Mouse (Mus musculus) midbrain, embryonic 11.5 days (tissue): ENCODE measurements around the gene Tuba3a. TPM values are rescaled to one million over a fixed set of nuclear protein-coding genes. Genes with fewer than 3 reads are reported as not detected.
"Not testable (repeated sequence)": the region's sequence is repeated elsewhere in the genome, so short reads cannot be mapped to it uniquely, and the experiment has no call there.

ENCODE experiments used
- ATAC-seq: fragments of 200-750 bp; cut with Nextera tagmentation; 2 replicates; pipeline ENCODE4 v1.8.0; 2017; ENCODE audit warnings: moderate TSS enrichment, moderate library complexity; ENCODE audit not compliant: low FRiP score
- DNase-seq: peaks from one replicate; pipeline ENCODE4 v3.0.0; 2015; ENCODE audit warnings: low spot score; ENCODE audit errors: missing footprints
- H3K27ac ChIP-seq: fragments of 300-500 bp; sonication (generic); 2 replicates; pipeline ENCODE4 v1.5.1; 2014; ENCODE audit warnings: low read depth, low read length
- H3K27me3 ChIP-seq: fragments of 300-500 bp; sonication (generic); 2 replicates; pipeline ENCODE4 v1.6.1; 2014; ENCODE audit warnings: mild to moderate bottlenecking, low read length, moderate library complexity, mixed read lengths; ENCODE audit not compliant: control insufficient read depth, insufficient read depth
- H3K36me3 ChIP-seq: fragments of 300-500 bp; sonication (generic); 2 replicates; pipeline ENCODE4 v1.6.1; 2014; ENCODE audit warnings: mild to moderate bottlenecking, low read length, moderate library complexity, mixed read lengths; ENCODE audit not compliant: control insufficient read depth, insufficient read depth
- H3K4me1 ChIP-seq: fragments of 300-500 bp; sonication (generic); 2 replicates; pipeline ENCODE4 v1.6.1; 2014; ENCODE audit warnings: low read length; ENCODE audit not compliant: control insufficient read depth, insufficient read depth
- H3K4me2 ChIP-seq: fragments of 300-500 bp; sonication (generic); 2 replicates; pipeline ENCODE4 v1.6.1; 2014; ENCODE audit warnings: mild to moderate bottlenecking, moderate library complexity
- H3K4me3 ChIP-seq: fragments of 300-500 bp; sonication (generic); 2 replicates; pipeline ENCODE4 v1.5.1; 2014; ENCODE audit warnings: low read depth, low read length
- H3K9ac ChIP-seq: fragments of 300-500 bp; sonication (generic); 2 replicates; pipeline ENCODE4 v1.6.1; 2014; ENCODE audit warnings: low read length
- H3K9me3 ChIP-seq: fragments of 300-500 bp; sonication (generic); 2 replicates; pipeline ENCODE4 v1.6.1; 2016; ENCODE audit warnings: low read length; ENCODE audit not compliant: control insufficient read depth
- WGBS: fragments of 180-500 bp; shearing (Covaris S2); extraction: QIAGEN DNeasy Blood & Tissue Kit; methylation state at CpG from one replicate; pipeline ENCODE4 v1.1.7; 2014; 5-methylcytosine and 5-hydroxymethylcytosine counted together
- polyA plus RNA-seq: library from polyadenylated mRNA; unstranded; fragments of >200 nt; fragmentation: Nextera tagmentation; extraction: Ambion mirVana; gene quantifications from 2 replicates; pipeline ENCODE4 v1.2.1, GENCODE M21; 2014

Gene Tuba3a
- polyA plus RNA-seq, 1 experiment from 2014 or later = 0.08 TPM

DNA sequence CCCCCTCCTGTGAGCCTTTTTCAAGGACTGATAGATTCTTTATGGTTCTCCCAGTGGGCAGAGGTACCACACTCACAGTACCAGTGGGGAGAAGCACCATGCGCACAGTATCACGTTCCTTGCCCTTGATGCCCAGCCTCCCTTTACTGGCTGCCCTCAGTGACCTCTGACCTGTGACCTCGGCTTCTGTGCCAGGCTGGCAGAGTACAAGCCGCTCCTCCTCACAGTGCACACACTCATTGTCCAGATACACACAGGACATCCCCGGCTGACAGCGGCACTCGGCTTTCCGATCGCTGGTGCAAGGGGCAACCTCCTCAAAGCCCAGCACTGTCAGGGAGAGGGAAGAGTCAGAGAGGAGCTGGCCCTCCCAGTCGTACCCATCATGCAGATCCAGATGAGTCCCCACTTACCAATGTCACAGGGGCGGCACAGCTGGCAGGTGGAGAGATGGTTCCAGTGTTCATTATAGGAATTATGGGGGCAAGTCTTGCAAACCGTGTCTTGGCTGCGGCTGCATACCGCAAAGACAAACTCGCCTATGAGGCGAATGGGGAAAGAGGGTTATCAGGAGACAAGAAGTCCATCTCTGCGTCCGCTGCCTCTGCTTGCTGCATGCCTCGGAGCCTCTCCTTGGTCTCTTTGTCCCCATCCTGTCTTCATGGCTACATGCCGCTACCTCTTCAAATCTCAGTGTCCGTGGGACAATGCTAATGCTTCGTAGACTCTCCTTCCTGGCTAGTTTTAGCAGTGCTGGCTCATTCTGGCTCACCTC is 26.9 kb upstream of the Tuba3a start:
- DNase-seq (peak; percentile 88), ATAC-seq (no peak)
- Histone ChIP-seq H3K4me1 (peaks cover 21% of the 10 kb centered on the region), H3K4me2 (peak overlapping the region; percentile 48), H3K36me3 (no peaks in the 10 kb centered on the region), H3K27me3 (no peaks in the 10 kb centered on the region), H3K4me3 (peak overlapping the region; percentile 37), H3K9me3 (no peaks in the 10 kb centered on the region), H3K9ac (peak overlapping the region; percentile 81), H3K27ac (no peak overlapping the region)
- WGBS = 64% methylated on average over 22 of the region's 22 CpGs

DNA sequence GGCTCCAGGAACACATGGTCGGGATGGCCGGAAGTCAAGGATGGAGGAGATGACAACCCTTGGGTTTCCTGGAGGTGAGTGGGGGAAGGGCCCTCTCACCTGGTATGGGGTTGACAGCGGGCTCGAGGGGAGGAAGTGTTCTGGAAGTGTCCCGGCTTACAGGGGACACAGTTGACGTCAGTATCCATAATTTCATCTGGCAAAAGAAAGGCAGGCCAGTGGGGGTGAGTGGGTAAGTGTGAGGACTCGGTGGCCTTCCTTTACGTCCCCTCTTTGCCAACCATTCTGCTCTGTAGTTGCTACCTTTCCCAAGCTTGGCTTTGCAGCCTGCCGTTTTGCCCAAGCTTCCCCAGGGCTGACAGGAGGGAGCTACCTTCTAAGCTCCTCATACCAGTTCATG is 26.3 kb upstream of the Tuba3a start:
- H3K36me3 ChIP-seq = no peaks in the 10 kb centered on the region
- H3K9ac ChIP-seq = no peak overlapping the region
- no peaks in the 10 kb centered on the region for H3K9me3 ChIP-seq
- no peak for ATAC-seq
- H3K4me2 ChIP-seq = no peak overlapping the region
- DNase-seq = no peak
- 83% methylated on average over 9 of the region's 9 CpGs for WGBS
- no peaks in the 10 kb centered on the region for H3K27me3 ChIP-seq
- no peak overlapping the region for H3K4me3 ChIP-seq
- peaks cover 21% of the 10 kb centered on the region for H3K4me1 ChIP-seq
- H3K27ac ChIP-seq = no peak overlapping the region

DNA sequence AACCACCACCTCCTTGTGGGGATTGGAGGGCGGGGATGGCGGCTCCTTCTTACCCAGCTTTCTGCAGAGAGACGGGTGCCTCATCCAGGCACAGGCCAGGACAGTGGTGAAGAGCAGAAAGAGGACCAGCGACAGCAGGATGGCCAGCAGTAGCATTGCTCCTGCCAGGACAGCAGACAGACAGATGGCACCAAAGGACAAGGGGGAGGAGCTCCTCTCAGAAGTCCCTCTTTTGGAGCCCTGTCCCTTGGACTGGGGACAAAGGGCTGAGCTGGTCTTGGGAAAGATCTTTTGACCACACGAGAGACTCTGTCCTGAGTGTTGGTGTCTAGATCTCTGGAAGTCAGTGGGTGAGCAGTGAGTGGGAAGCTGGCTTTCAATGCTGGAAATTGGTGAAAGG is 23.6 kb upstream of the Tuba3a start:
- Histone ChIP-seq H3K4me3 (no peak overlapping the region), H3K27me3 (no peaks in the 10 kb centered on the region), H3K4me1 (peaks cover 21% of the 10 kb centered on the region), H3K9ac (no peak overlapping the region), H3K4me2 (no peak overlapping the region), H3K36me3 (no peaks in the 10 kb centered on the region), H3K27ac (no peak overlapping the region), H3K9me3 (no peaks in the 10 kb centered on the region)
- WGBS = 33% methylated on average over 5 of the region's 5 CpGs
- DNase-seq = no peak
- no peak for ATAC-seq

DNA sequence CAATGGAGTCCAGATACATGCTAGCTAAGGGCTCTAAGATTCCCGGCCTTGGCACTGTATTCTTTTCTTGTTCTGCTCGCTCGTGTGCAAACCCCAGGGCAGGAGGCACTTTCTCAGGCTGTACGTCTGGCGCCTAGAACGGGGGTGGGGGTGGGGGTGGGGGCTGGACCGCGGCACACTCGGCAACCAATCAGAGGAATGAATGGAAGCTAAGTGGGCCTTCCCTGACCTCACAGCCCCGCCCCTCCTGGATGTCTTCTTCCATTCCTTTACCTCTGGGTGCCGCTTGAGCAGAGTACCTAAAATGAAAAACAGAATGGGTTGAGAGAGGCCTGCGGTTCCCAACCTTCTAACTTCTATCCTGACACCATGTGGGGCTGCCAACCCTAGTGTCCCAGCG is 23.1 kb upstream of the Tuba3a start:
- H3K9me3 ChIP-seq = no peaks in the 10 kb centered on the region
- no peak overlapping the region for H3K4me3 ChIP-seq
- H3K9ac ChIP-seq = no peak overlapping the region
- ATAC-seq (0 out of 2 replicates have a peak, but pooled peaks have one; percentile 34), DNase-seq (peak; percentile 84)
- no peaks in the 10 kb centered on the region for H3K36me3 ChIP-seq
- no peak overlapping the region for H3K27ac ChIP-seq
- 14% methylated on average over 13 of the region's 13 CpGs for WGBS
- peaks cover 17% of the 10 kb centered on the region for H3K4me1 ChIP-seq
- H3K4me2 ChIP-seq = no peak overlapping the region
- H3K27me3 ChIP-seq = no peaks in the 10 kb centered on the region

- Histone ChIP-seq H3K9me3 (no peaks in the 10 kb centered on the region), H3K4me1 (0 out of 2 replicates have a peak, but pooled peaks cover 2% of the 10 kb centered on the region), H3K36me3 (no peaks in the 10 kb centered on the region), H3K27me3 (no peaks in the 10 kb centered on the region), H3K4me2 (no peak overlapping the region), H3K9ac (no peak overlapping the region), H3K27ac (no peak overlapping the region), H3K4me3 (no peak overlapping the region)
- ATAC-seq (no peak), DNase-seq (no peak)
- WGBS = 94% methylated on average over 5 of the region's 5 CpGs
These were observed 21.2 kb upstream of the Tuba3a start for GRCm38 (mm10) chr6:125307091-125307490.

DNA sequence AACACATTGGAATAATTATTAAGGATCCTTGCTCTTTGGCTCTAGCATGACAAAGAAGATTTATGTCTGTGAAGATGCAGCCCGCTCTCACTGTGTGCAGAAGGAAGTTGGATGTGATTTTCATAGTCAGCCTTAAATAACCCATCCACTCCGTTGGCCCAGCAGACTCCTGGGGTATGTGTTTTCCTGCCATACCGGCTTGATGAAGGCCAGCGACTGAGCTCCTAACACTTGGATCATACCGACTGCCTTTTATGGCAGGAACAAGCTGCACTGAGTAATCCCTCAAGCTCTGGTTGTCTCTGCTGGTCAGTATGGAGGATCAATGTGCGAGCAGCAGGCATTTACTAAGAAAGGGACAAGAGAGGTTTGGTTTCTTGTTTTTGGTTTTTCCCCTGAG is 19.6 kb upstream of the Tuba3a start:
- H3K27ac ChIP-seq = no peak overlapping the region
- no peak overlapping the region for H3K9ac ChIP-seq
- H3K27me3 ChIP-seq = no peaks in the 10 kb centered on the region
- no peaks in the 10 kb centered on the region for H3K36me3 ChIP-seq
- DNase-seq (no peak), ATAC-seq (no peak)
- H3K4me2 ChIP-seq = no peak overlapping the region
- WGBS = 93% methylated on average over 6 of the region's 6 CpGs
- H3K9me3 ChIP-seq = no peaks in the 10 kb centered on the region
- H3K4me3 ChIP-seq = no peak overlapping the region
- 0 out of 2 replicates have a peak, but pooled peaks cover 2% of the 10 kb centered on the region for H3K4me1 ChIP-seq

GRCm38 (mm10) chr6:125304408-125304807 is 18.6 kb upstream of the Tuba3a start:
- not testable (repeated sequence) for ATAC-seq, H3K4me2 ChIP-seq, H3K9ac ChIP-seq, H3K4me3 ChIP-seq, H3K36me3 ChIP-seq, H3K27me3 ChIP-seq, H3K9me3 ChIP-seq, DNase-seq, H3K27ac ChIP-seq, H3K4me1 ChIP-seq
- WGBS = 93% methylated on average over 7 of the region's 7 CpGs

DNA sequence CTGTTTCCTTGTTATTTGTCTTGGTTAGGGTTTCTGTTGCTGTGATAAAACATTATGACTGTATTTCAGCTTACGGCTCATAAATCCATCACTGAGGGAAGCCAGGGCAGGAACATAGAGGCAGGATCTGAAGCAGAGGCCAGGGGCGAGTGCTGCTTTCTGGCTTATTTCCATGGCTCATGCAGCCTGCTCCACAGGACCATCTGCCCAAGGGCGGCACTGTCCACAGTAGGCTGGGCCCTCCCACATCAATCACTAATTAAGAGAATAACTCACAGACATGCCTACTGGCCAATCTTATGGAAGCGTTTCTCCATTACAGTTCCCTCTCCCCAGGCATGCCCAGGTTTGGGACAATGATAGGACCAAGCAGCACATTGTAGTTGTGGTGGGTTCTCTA is 17.4 kb upstream of the Tuba3a start:
- ATAC-seq (no peak), DNase-seq (no peak)
- Histone ChIP-seq H3K4me3 (no peak overlapping the region), H3K27me3 (no peaks in the 10 kb centered on the region), H3K4me1 (no peaks in the 10 kb centered on the region), H3K36me3 (no peaks in the 10 kb centered on the region), H3K9me3 (no peaks in the 10 kb centered on the region), H3K9ac (no peak overlapping the region), H3K4me2 (no peak overlapping the region), H3K27ac (no peak overlapping the region)
- 88% methylated on average over 4 of the region's 4 CpGs for WGBS

DNA sequence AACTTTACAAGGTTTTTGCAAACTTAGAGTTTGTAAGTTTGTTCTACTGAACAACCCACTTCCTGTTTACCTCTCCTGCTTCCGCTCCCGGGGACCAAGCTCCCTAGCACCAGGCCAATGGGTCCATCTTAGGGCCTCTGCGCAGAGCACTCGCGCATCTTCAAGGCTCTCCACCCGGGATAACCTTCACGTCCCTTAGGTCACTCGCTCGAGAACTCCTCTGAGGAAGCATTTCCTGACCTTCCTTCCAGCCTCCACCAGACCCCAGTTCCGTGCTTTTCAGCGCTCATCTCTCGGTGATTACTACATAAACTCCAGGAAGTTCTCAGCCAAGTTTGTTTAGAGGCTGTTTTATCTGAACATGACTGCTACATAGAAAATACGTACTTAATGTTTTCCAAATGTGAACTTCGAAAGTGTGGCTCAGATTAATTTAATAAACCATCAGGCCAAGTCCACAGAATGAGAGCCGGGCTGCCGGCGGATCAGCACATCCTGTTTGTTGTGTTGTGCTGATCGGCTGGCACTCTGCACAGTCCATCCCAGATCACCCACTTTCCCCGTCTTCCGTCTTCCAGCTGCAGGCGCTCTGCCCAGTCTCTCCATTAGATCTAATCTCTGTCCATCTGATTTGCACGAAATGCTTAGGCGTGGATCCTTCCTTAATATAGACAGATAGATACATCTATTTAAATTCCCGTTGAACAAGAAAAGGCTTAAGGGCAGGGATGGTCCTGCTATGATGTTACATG is 16.6 kb upstream of the Tuba3a start:
- ATAC-seq (no peak), DNase-seq (no peak)
- H3K4me3 ChIP-seq = no peak overlapping the region
- H3K4me2 ChIP-seq = no peak overlapping the region
- H3K9me3 ChIP-seq = no peaks in the 10 kb centered on the region
- H3K4me1 ChIP-seq = no peaks in the 10 kb centered on the region
- H3K9ac ChIP-seq = no peak overlapping the region
- no peaks in the 10 kb centered on the region for H3K27me3 ChIP-seq
- 90% methylated on average over 24 of the region's 24 CpGs for WGBS
- H3K36me3 ChIP-seq = no peaks in the 10 kb centered on the region
- H3K27ac ChIP-seq = no peak overlapping the region
